Mouse (Mus musculus) olfactory bulb, adult 2 months (tissue): Measurements from ENCODE around the gene Dll1.

Experiments
- CTCF ChIP-seq: fragments of 200-500 bp; IDR thresholded peaks from 2 replicates; pipeline ENCODE4 v1.5.1; 2012; ENCODE audit warnings: low read depth, mild to moderate bottlenecking, low read length, moderate library complexity; ENCODE audit not compliant: insufficient read depth
- POLR2A ChIP-seq: fragments of 200-500 bp; IDR thresholded peaks from 2 replicates; pipeline ENCODE4 v1.6.1; 2012; ENCODE audit warnings: mild to moderate bottlenecking, low read depth, low read length, moderate library complexity; ENCODE audit not compliant: insufficient read depth

DNA sequence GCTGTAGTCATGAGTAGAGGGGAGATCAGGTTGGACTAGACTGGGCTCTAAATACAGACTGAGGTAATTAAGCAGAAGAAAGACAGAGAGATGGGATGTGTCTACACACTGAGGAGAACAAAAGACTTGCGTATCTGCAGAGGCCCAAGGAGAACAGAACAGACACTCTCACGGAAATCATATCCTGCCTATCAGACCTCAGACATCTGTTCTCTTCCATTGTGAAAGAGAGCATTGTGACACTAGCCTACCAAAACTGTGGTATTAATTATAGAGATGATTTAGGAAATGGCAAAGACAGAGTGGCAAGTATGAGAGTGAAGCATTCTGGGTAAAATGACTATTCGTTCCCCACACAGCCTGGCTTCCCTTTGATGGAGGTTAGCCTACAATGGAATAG, 21.6 kb downstream of the Dll1 start:
- TF ChIP-seq CTCF (no peak), POLR2A (no peak)
